Mouse (Mus musculus): Measurements from ENCODE around the gene Klrb1c.

GRCm38 (mm10) chr6:128836191-128836954, 47.4 kb upstream of the Klrb1c start:
- TF ChIP-seq CTCF (IDR thresholded peaks at IDR 0.05; ENCODE audit: extremely low read depth, insufficient read depth, insufficient read length, insufficient replicate concordance) (no peak), POLR2A (IDR thresholded peaks at IDR 0.05; ENCODE audit: low read depth, low read length) (no peak)
